Mouse (Mus musculus) C2C12 (cell line): ENCODE results near the gene Zfr. TPM values are rescaled to one million over a fixed set of nuclear protein-coding genes. Genes with fewer than 3 reads are reported as not detected.
"Not testable (repeated sequence)": the region's sequence is repeated elsewhere in the genome, so short reads cannot be mapped to it uniquely, and the experiment has no call there.

Source experiments
- H3K27me3 ChIP-seq: one replicate; pipeline ENCODE4 v1.6.1; 2011; ENCODE audit not compliant: control insufficient read depth, insufficient read depth, insufficient read length
- H3K36me3 ChIP-seq: one replicate; pipeline ENCODE4 v1.6.1; 2011; ENCODE audit not compliant: control insufficient read depth, insufficient read depth
- H3K4me3 ChIP-seq: one replicate; pipeline ENCODE4 v1.5.1; 2011; ENCODE audit warnings: mild to moderate bottlenecking, control low read depth; ENCODE audit not compliant: poor library complexity, insufficient read depth, severe bottlenecking
- H3K79me2 ChIP-seq: one replicate; pipeline ENCODE4 v1.6.1; 2011; ENCODE audit not compliant: control insufficient read depth, insufficient read depth
- H3K79me3 ChIP-seq: one replicate; pipeline ENCODE4 v1.6.1; 2011; ENCODE audit warnings: low read depth, control low read depth
- H3ac ChIP-seq: one replicate; pipeline ENCODE3; 2011; ENCODE audit warnings: low read depth; ENCODE audit not compliant: control insufficient read depth, insufficient read length
- CEBPB ChIP-seq: IDR thresholded peaks from one replicate; pipeline ENCODE4 v1.6.1; 2011; ENCODE audit warnings: low read depth, mild to moderate bottlenecking, control low read depth, moderate library complexity
- CTCF ChIP-seq: IDR thresholded peaks from one replicate; pipeline ENCODE4 v1.5.1; 2011; ENCODE audit not compliant: control insufficient read depth, insufficient read depth, insufficient read length
- FOSL1 ChIP-seq: IDR thresholded peaks from one replicate; pipeline ENCODE4 v1.8.0; 2011; ENCODE audit warnings: mild to moderate bottlenecking, low read length; ENCODE audit not compliant: poor library complexity, insufficient read depth, severe bottlenecking
- MAX ChIP-seq: IDR thresholded peaks from one replicate; pipeline ENCODE4 v1.6.1; 2011; ENCODE audit warnings: mild to moderate bottlenecking, control low read depth
- MYOD1 ChIP-seq: IDR thresholded peaks from one replicate; pipeline ENCODE4 v1.6.1; 2011; ENCODE audit warnings: low read depth; ENCODE audit not compliant: control insufficient read depth, insufficient read length
- MYOG ChIP-seq: IDR thresholded peaks from one replicate; pipeline ENCODE4 v1.6.1; 2011; ENCODE audit not compliant: control insufficient read depth, insufficient read length; ENCODE audit errors: extremely low read depth
- USF1 ChIP-seq: IDR thresholded peaks from one replicate; pipeline ENCODE4 v1.6.1; 2011; ENCODE audit warnings: low read depth, mild to moderate bottlenecking, control low read depth, moderate library complexity
- polyA plus RNA-seq: library from polyadenylated mRNA; unstranded; fragments of >200 nt; fragmentation: generic; extraction: Trizol; gene quantifications from one replicate; pipeline ENCODE4 v1.2.1, GENCODE M21; 2012; ENCODE audit warnings: missing spikeins

The Zfr gene
- polyA plus RNA-seq, 1 experiment = 22.4 TPM

GRCm38 (mm10) chr15:12119129-12119466 is 1.5 kb downstream of the Zfr start:
- Histone ChIP-seq H3K36me3 (peaks cover 29% of the 10 kb centered on the region), H3K79me3 (peaks cover 54% of the 10 kb centered on the region), H3ac (peak overlapping the region; percentile 84), H3K4me3 (peak overlapping the region; percentile 94), H3K79me2 (peaks cover 65% of the 10 kb centered on the region), H3K27me3 (no peaks in the 10 kb centered on the region)
- no peak for TF ChIP-seq CTCF
- TF ChIP-seq MAX = no peak
- TF ChIP-seq MYOD1 = no peak
- TF ChIP-seq FOSL1 = no peak
- TF ChIP-seq USF1 = no peak
- no peak for TF ChIP-seq MYOG
- TF ChIP-seq CEBPB = no peak

- TF ChIP-seq MYOD1 = no peak
- no peak for TF ChIP-seq USF1
- TF ChIP-seq MAX = no peak
- TF ChIP-seq CTCF = no peak
- TF ChIP-seq CEBPB = no peak
- TF ChIP-seq FOSL1 = no peak
- TF ChIP-seq MYOG = no peak
- Histone ChIP-seq H3K36me3 (peaks cover 50% of the 10 kb centered on the region), H3ac (no peak overlapping the region), H3K79me2 (peaks cover 100% of the 10 kb centered on the region), H3K4me3 (no peak overlapping the region), H3K79me3 (peaks cover 96% of the 10 kb centered on the region), H3K27me3 (no peaks in the 10 kb centered on the region)
Observed at GRCm38 (mm10) chr15:12124913-12125312, 7.3 kb downstream of the Zfr start.

- Histone ChIP-seq H3K36me3 (peaks cover 24% of the 10 kb centered on the region), H3K79me2 (peaks cover 100% of the 10 kb centered on the region), H3K79me3 (peaks cover 99% of the 10 kb centered on the region)
- not testable (repeated sequence) for H3K4me3 ChIP-seq, H3K27me3 ChIP-seq, H3ac ChIP-seq
Observed at GRCm38 (mm10) chr15:12130871-12131270, 13.2 kb downstream of the Zfr start.

- peaks cover 79% of the 10 kb centered on the region for H3K79me3 ChIP-seq
- H3K27me3 ChIP-seq = no peaks in the 10 kb centered on the region
- H3ac ChIP-seq = no peak overlapping the region
- peaks cover 40% of the 10 kb centered on the region for H3K36me3 ChIP-seq
- no peak for TF ChIP-seq MAX
- TF ChIP-seq USF1 = no peak
- no peak for TF ChIP-seq FOSL1
- no peak for TF ChIP-seq MYOG
- TF ChIP-seq MYOD1 = no peak
- no peak for TF ChIP-seq CEBPB
- H3K79me2 ChIP-seq = peaks cover 99% of the 10 kb centered on the region
- no peak overlapping the region for H3K4me3 ChIP-seq
Observed at GRCm38 (mm10) chr15:12134546-12134945, 16.9 kb downstream of the Zfr start.

GRCm38 (mm10) chr15:12135368-12135767 is 17.7 kb downstream of the Zfr start:
- no peak overlapping the region for H3K4me3 ChIP-seq
- H3K79me2 ChIP-seq = peaks cover 99% of the 10 kb centered on the region
- no peak overlapping the region for H3ac ChIP-seq
- no peak for TF ChIP-seq MYOD1
- no peak for TF ChIP-seq CTCF
- TF ChIP-seq USF1 = no peak
- TF ChIP-seq FOSL1 = no peak
- TF ChIP-seq CEBPB = no peak
- no peak for TF ChIP-seq MAX
- no peak for TF ChIP-seq MYOG
- peaks cover 49% of the 10 kb centered on the region for H3K36me3 ChIP-seq
- H3K79me3 ChIP-seq = peaks cover 71% of the 10 kb centered on the region
- no peaks in the 10 kb centered on the region for H3K27me3 ChIP-seq

- H3K79me2 ChIP-seq = peaks cover 99% of the 10 kb centered on the region
- peaks cover 59% of the 10 kb centered on the region for H3K36me3 ChIP-seq
- H3ac ChIP-seq = no peak overlapping the region
- H3K27me3 ChIP-seq = no peaks in the 10 kb centered on the region
- H3K4me3 ChIP-seq = no peak overlapping the region
- H3K79me3 ChIP-seq = peaks cover 65% of the 10 kb centered on the region
- TF ChIP-seq USF1 = no peak
- TF ChIP-seq MAX = no peak
- TF ChIP-seq MYOG = peak; percentile 88
- TF ChIP-seq FOSL1 = no peak
- TF ChIP-seq CTCF = no peak
- peak; percentile 84 for TF ChIP-seq MYOD1
- TF ChIP-seq CEBPB = no peak
Observed at GRCm38 (mm10) chr15:12136371-12136770, 18.7 kb downstream of the Zfr start.
